Mouse (Mus musculus): ENCODE data around the gene Cdc20. TPM values are rescaled to one million over a fixed set of nuclear protein-coding genes. Genes with fewer than 3 reads are reported as not detected.

Gene Cdc20
- total RNA-seq (2023): 10 to 100 TPM; 61.8 to 67.5 TPM

GRCm38 (mm10) chr4:118436820-118437603, at the start of gene Cdc20:
Gene Cdc20 (minus strand): TSS chr4:118437352.

GRCm38 (mm10) chr4:118457345-118457975, 20.3 kb upstream of the Cdc20 start, which contains the start of gene Mpl:
Gene Mpl (minus strand): TSS chr4:118457513.

GRCm38 (mm10) chr4:118427768-118428451, 9.2 kb downstream of the Cdc20 start, which contains the start of gene Elovl1:
Gene Elovl1 (plus strand): TSS chr4:118428093.

GRCm38 (mm10) chr4:118409142-118409900, 27.8 kb downstream of the Cdc20 start, which contains the start of the genes Szt2 and Med8:
Gene Szt2 (minus strand): TSS chr4:118409273.
Gene Med8 (plus strand): TSS chr4:118409337.

Other genes starting within 250 kb of the Cdc20 start
- under 1 TPM; 0.24 to 0.49 TPM for gene Ptprf, start 145.9 kb downstream of the Cdc20 start, total RNA-seq (2023)
- 10 to 100 TPM; 55.4 to 57.5 TPM for gene Szt2, start 28.1 kb downstream of the Cdc20 start, total RNA-seq (2023)
- 10 to 100 TPM; 73.2 to 77.9 TPM for gene Med8, start 28.0 kb downstream of the Cdc20 start, total RNA-seq (2023)
- gene Elovl1, start 9.3 kb downstream of the Cdc20 start, total RNA-seq (2023): 10 to 100 TPM; 80.1 to 91.1 TPM
- under 1 TPM; 0.58 to 0.77 TPM for gene Mpl, start 20.2 kb upstream of the Cdc20 start, total RNA-seq (2023)
- 1 to 10 TPM; 2.9 to 3.3 TPM for gene Tie1, start 52.7 kb upstream of the Cdc20 start, total RNA-seq (2023)
- gene 2610528J11Rik, start 89.6 kb upstream of the Cdc20 start, total RNA-seq (2023): not detected
- not detected for gene Tmem125, start 106.7 kb upstream of the Cdc20 start, total RNA-seq (2023)
- 1 to 10 TPM; 2.1 to 3.0 TPM for gene Cfap57, start 183.4 kb upstream of the Cdc20 start, total RNA-seq (2023)
- 10 to 100 TPM; 42.1 to 46.5 TPM for gene Ebna1bp2, start 183.4 kb upstream of the Cdc20 start, total RNA-seq (2023)
- not detected for gene Olfr62, start 221.6 kb upstream of the Cdc20 start, total RNA-seq (2023)

Data from neutrophil, adult 59 days (primary cell).